Mouse (Mus musculus): ENCODE results near the gene Rab23.

Rab23 gene

GRCm38 (mm10) chr1:33768091-33768787, 48.6 kb downstream of the Rab23 start:
- DNase-seq = no peak

DNA sequence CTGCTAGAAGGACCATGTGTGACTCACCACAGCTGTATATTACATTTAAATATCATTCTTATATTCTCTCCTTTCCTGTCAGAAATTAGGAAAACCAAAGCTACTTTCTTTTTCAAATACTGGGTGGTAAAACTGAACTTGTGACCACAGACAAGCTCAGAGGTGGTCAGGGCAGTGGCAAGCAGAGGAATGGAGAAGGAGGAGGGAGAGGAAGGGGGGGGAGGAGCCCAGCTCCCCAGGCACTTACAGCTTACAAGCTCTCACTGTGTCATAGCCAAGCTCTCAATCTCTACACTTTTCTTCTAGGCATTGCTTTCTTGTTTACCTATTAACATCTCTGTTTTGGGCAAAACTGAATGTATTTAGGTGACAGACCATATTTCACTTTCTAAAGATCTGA, 49.1 kb downstream of the Rab23 start:
- no peak for DNase-seq

DNA sequence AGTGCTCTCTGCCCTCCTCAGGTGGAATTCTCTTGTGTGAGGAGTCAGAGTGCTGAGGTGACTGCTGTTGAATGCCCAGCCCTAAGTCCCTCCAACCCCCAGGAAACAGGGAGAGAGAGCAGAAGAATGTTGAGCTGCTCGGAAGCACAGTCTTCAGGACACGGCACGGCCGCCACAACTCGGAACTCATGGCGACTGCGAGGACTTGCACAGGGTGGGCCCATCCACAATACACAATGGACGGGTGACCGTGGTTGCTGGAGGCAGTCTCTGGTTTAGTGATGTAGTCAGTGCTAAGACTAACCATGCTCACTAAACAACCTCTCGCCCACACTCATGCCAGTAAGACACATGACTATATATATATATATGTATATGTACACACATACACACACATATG, 51.9 kb downstream of the Rab23 start:
- DNase-seq = no peak

- DNase-seq = no peak
Observed at GRCm38 (mm10) chr1:33772106-33772505, 52.4 kb downstream of the Rab23 start.

DNA sequence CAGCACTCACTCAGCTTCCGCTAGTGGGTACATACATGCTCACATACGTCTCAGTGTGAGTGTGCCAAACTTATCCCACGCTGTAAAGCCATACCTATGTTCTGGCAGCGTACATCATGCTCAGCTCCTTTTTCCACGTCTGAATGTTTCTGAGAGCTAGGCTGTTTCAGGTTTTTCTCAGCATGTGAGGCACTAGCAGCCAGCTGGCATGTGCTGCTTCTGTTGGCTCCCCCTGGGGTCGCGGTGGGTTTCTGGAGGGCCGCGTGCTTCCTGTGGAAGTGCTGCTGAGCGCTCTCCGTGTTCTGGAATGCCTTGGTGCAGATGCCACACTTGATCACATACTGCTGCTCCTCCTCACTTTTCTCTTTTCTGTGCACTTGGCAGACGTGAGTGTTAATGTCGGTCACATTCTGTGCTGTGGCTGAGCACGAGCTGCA, 56.5 kb downstream of the Rab23 start:
- no peak for DNase-seq

- no peak for DNase-seq
Observed at GRCm38 (mm10) chr1:33784561-33784960, 64.9 kb downstream of the Rab23 start.

DNA sequence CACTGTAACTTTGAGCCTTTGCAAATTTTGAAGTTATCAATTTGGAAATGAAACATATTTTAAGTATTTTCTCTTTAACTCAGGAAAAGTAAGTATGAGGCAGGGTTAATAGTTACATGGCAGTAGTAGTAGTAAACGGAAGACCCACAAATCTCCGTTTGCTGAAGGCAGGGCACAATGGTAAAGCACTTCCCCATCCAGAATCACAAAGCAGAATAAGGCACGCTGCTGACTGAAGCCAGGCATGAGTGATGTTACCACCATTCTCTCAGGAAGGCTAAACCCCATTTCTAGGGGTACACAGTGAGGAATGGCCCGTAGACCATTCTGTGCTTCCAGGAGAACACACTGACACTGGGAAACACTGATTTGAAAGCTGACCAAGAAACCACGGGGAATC, 68.4 kb downstream of the Rab23 start:
- DNase-seq = no peak

DNA sequence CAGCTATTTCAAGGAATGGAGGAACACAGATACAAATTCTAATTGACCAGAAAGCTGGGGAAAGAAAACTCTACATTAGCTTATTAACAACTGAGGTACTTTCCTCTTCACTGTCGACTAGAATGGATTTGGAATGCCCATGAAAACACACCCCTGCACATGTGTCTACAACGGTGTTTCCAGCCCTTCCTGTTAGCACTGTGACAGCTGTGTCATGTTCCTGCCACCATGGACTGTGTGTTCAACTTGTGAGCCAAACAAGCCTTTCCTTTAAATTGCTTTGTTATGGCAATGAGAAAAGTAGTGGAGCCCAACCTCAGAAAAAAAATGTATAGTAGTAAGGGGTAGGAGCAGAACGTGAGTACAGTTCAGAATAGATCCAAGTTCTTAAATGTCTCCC, 68.8 kb downstream of the Rab23 start:
- DNase-seq = no peak
